12 mouse cellular contexts compared by ENCODE assay signal in genomic region chr4:13565436-13565835, GRCm38 (mm10).
A peak's percentile ranks its signal among the peaks of the same experiment; 100 is the strongest.
DNase-seq lines count a peak whose midpoint lies in the region; ATAC-seq lines count a peak whose summit lies in the region.
"Had no signal": no experiment of that assay in that cellular context is flagged by ENCODE, and none has a peak within 500 bp of the region (broad histone marks: within the 10 kb centered on the region; RNA-seq: fewer than 3 reads in every experiment).

No protein-coding gene starts in this region.

- intact Hi-C loops in gastrocnemius, postnatal 36 days (cut with DNase I), result no loop called here

- H3K4me1 ChIP-seq in heart, embryonic 12.5 days (replicated peaks), result 0 out of 2 replicates have a peak, but pooled peaks cover 4% of the 10 kb centered on the region
- H3K4me1 ChIP-seq in forebrain, embryonic 16.5 days (replicated peaks; ENCODE audit: control insufficient read depth, insufficient read depth, low read length), result peaks cover 14% of the 10 kb centered on the region
- H3K4me1 ChIP-seq in midbrain, embryonic 13.5 days (replicated peaks), result peaks cover 19% of the 10 kb centered on the region

- H3K9me3 ChIP-seq in heart, embryonic 12.5 days (replicated peaks), result no peaks in the 10 kb centered on the region
- no peaks in the 10 kb centered on the region for H3K9me3 ChIP-seq in forebrain, embryonic 16.5 days (ENCODE audit: control insufficient read depth, low read length)
- H3K9me3 ChIP-seq in midbrain, embryonic 13.5 days, result peaks cover 4% of the 10 kb centered on the region; the same call in 1 of the 2 replicates
- H3K9me3 ChIP-seq: limb, embryonic 15.5 days had no signal

- H3K27me3 ChIP-seq in heart, embryonic 12.5 days (replicated peaks), result peaks cover 16% of the 10 kb centered on the region
- H3K27me3 ChIP-seq in forebrain, embryonic 16.5 days (replicated peaks; ENCODE audit: control insufficient read depth, insufficient read depth, low read length), result no peaks in the 10 kb centered on the region
- H3K27me3 ChIP-seq in midbrain, embryonic 13.5 days, result no peaks in the 10 kb centered on the region

- 14% methylated on average over 9 of the region's 9 CpGs for WGBS in heart, embryonic 12.5 days
- WGBS in forebrain, embryonic 16.5 days, result 7% methylated on average over 9 of the region's 9 CpGs
- WGBS in midbrain, embryonic 13.5 days, result 4% methylated on average over 9 of the region's 9 CpGs

- ATAC-seq in heart, embryonic 12.5 days (ENCODE audit: insufficient number of reproducible peaks, low FRiP score), result no peak
- ATAC-seq in forebrain, embryonic 16.5 days, result peak; percentile 74
- ATAC-seq in midbrain, embryonic 13.5 days, result peak; percentile 83
- ATAC-seq in granulocyte monocyte progenitor cell, adult 5-6 weeks (replicated peaks; ENCODE audit: poor library complexity, severe bottlenecking), result no peak
- ATAC-seq: activated CD4-positive, CD25-positive, alpha-beta regulatory T cell, adult 4 months had no signal

- no peak overlapping the region for H3K27ac ChIP-seq in heart, embryonic 12.5 days (ENCODE audit: poor library complexity, severe bottlenecking)
- no peak overlapping the region; the same call in 1 of the 2 replicates for H3K27ac ChIP-seq in forebrain, embryonic 16.5 days (ENCODE audit: low read length)
- peak overlapping the region; percentile 72 for H3K27ac ChIP-seq in midbrain, embryonic 13.5 days
- H3K27ac ChIP-seq: limb, embryonic 15.5 days had no signal

- no peaks in the 10 kb centered on the region for H3K36me3 ChIP-seq in heart, embryonic 12.5 days
- H3K36me3 ChIP-seq in forebrain, embryonic 16.5 days (ENCODE audit: control insufficient read depth, insufficient read depth), result no peaks in the 10 kb centered on the region
- no peaks in the 10 kb centered on the region for H3K36me3 ChIP-seq in midbrain, embryonic 13.5 days
- H3K36me3 ChIP-seq: limb, embryonic 15.5 days had no signal

- H3K9ac ChIP-seq in heart, embryonic 12.5 days, result no peak overlapping the region
- no peak overlapping the region for H3K9ac ChIP-seq in forebrain, embryonic 16.5 days (replicated peaks; ENCODE audit: low read depth, low read length)
- no peak overlapping the region for H3K9ac ChIP-seq in midbrain, embryonic 13.5 days (replicated peaks)
- H3K9ac ChIP-seq: limb, embryonic 15.5 days had no signal

- no peak overlapping the region; the same call in 1 of the 2 replicates for H3K4me3 ChIP-seq in heart, embryonic 12.5 days
- no peak overlapping the region for H3K4me3 ChIP-seq in forebrain, embryonic 16.5 days (replicated peaks; ENCODE audit: low read length)
- peak overlapping the region; percentile 33 for H3K4me3 ChIP-seq in midbrain, embryonic 13.5 days (replicated peaks)

- peak overlapping the region; percentile 61 for H3K4me2 ChIP-seq in heart, embryonic 12.5 days
- peak overlapping the region; percentile 46 for H3K4me2 ChIP-seq in forebrain, embryonic 16.5 days (ENCODE audit: low read length)
- H3K4me2 ChIP-seq in midbrain, embryonic 13.5 days (replicated peaks), result peak overlapping the region; percentile 49

- no peak for DNase-seq in heart, adult 18-20 months
- peak; percentile 82 for DNase-seq in ZHBTc4 (ENCODE audit: low read depth, low spot score)
- no peak for DNase-seq in layer of hippocampus, adult 18-20 months (ENCODE audit: low spot score in 2 of 2)
- no peak for DNase-seq in gastrocnemius, postnatal 36 days
- DNase-seq: gastrocnemius, postnatal 14 days; kidney, adult 18-20 months had no signal

Comparison
In these comparisons a context has a peak if more than half of its experiments do, and no peak if none do; other contexts are left out.
1. ATAC-seq: peak in forebrain, embryonic 16.5 days (single experiment) and midbrain, embryonic 13.5 days (single experiment); none in heart, embryonic 12.5 days (single experiment) and granulocyte monocyte progenitor cell, adult 5-6 weeks (single experiment).
2. Peak in every context shown above with its lines, with median percentiles within 50 percentile points of each other: H3K4me2 ChIP-seq.